Mouse (Mus musculus): ENCODE measurements around the gene Pelp1. TPM values are rescaled to one million over a fixed set of nuclear protein-coding genes. Genes with fewer than 3 reads are reported as not detected.
"Not testable (repeated sequence)": the region's sequence is repeated elsewhere in the genome, so short reads cannot be mapped to it uniquely, and the experiment has no call there.

Gene Pelp1
- polyA plus RNA-seq, 1 experiment from 2014 or later, result 40.3 TPM

DNA sequence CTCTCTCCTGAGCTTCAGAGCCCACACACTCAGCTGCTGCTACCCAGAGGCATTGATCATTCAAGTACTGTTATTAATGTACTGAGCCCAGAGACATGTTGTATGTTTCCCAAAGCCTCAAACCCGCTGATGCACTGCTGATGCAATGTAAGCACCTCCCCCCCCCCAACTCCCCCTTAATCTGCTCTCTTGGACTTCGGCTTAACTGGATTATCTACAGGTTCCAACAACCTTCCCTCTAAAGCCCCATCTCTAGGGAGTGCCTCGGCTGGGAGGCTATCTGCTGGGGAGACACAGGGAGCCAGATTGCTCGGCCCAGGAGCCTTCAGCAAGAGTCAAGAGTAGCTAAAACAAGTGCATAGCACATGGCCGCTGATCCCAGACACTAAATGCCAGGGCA, 22.4 kb downstream of the Pelp1 start:
- Histone ChIP-seq H3K9ac (replicated peaks; ENCODE audit: low read length) (no peak overlapping the region), H3K4me1 (ENCODE audit: insufficient read depth, low read length) (peaks cover 8% of the 10 kb centered on the region; the same call in 1 of the 2 replicates), H3K36me3 (ENCODE audit: insufficient read depth, low read length) (peaks cover 13% of the 10 kb centered on the region; the same call in 1 of the 2 replicates), H3K4me2 (replicated peaks; ENCODE audit: low read depth, low read length) (no peak overlapping the region), H3K9me3 (ENCODE audit: low read length) (no peaks in the 10 kb centered on the region), H3K4me3 (ENCODE audit: low read length) (no peak overlapping the region), H3K27ac (ENCODE audit: low read length) (no peak overlapping the region), H3K27me3 (ENCODE audit: insufficient read depth, low read length) (no peaks in the 10 kb centered on the region)
- 58% methylated on average over 5 of the region's 5 CpGs for WGBS
- ATAC-seq (ENCODE audit: low FRiP score, low TSS enrichment), result no peak

DNA sequence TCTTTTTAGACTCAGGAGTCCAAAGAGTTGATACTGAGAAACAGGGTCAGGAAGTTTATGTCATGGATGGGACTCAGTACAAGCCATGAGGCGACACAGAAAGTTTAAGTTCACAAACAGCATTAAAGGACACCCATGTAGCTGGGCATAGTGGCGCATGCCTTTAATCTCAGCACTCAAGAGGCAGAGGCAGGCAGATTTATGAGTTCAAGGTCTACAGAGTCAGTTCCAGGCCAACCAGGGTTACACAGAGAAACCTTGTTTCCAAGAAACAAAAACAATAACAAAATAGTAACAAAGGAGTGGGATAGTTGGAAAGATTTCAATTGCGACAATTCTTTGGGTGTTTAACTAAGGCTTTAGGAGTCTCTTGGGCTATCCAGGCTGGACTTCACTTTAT, 25.7 kb downstream of the Pelp1 start:
- Histone ChIP-seq H3K9ac (replicated peaks; ENCODE audit: low read length) (no peak overlapping the region), H3K36me3 (ENCODE audit: insufficient read depth, low read length) (0 out of 2 replicates have a peak, but pooled peaks cover 3% of the 10 kb centered on the region), H3K9me3 (ENCODE audit: low read length) (no peaks in the 10 kb centered on the region), H3K4me2 (replicated peaks; ENCODE audit: low read depth, low read length) (no peak overlapping the region), H3K27ac (ENCODE audit: low read length) (no peak overlapping the region), H3K4me3 (ENCODE audit: low read length) (no peak overlapping the region), H3K27me3 (ENCODE audit: insufficient read depth, low read length) (no peaks in the 10 kb centered on the region), H3K4me1 (ENCODE audit: insufficient read depth, low read length) (peaks cover 8% of the 10 kb centered on the region; the same call in 1 of the 2 replicates)
- no peak; the same call in 1 of the 2 replicates for ATAC-seq (ENCODE audit: low FRiP score, low TSS enrichment)
- WGBS, result 34% methylated on average over 3 of the region's 3 CpGs

GRCm38 (mm10) chr11:70381330-70381729, 28.5 kb downstream of the Pelp1 start:
- 45% methylated on average over 2 of the region's 2 CpGs for WGBS
- Histone ChIP-seq H3K36me3 (ENCODE audit: insufficient read depth, low read length) (0 out of 2 replicates have a peak, but pooled peaks cover 3% of the 10 kb centered on the region), H3K9ac (replicated peaks; ENCODE audit: low read length) (no peak overlapping the region), H3K4me1 (ENCODE audit: insufficient read depth, low read length) (0 out of 2 replicates have a peak, but pooled peaks cover 3% of the 10 kb centered on the region), H3K27ac (ENCODE audit: low read length) (no peak overlapping the region), H3K27me3 (ENCODE audit: insufficient read depth, low read length) (no peaks in the 10 kb centered on the region), H3K4me3 (ENCODE audit: low read length) (no peak overlapping the region), H3K9me3 (ENCODE audit: low read length) (no peaks in the 10 kb centered on the region), H3K4me2 (replicated peaks; ENCODE audit: low read depth, low read length) (no peak overlapping the region)
- ATAC-seq (ENCODE audit: low FRiP score, low TSS enrichment), result no peak

- WGBS, result 65% methylated on average over 1 of the region's 1 CpGs
- H3K36me3 ChIP-seq (ENCODE audit: insufficient read depth, low read length), result 0 out of 2 replicates have a peak, but pooled peaks cover 2% of the 10 kb centered on the region
- H3K4me2 ChIP-seq (replicated peaks; ENCODE audit: low read depth, low read length), result no peak overlapping the region
- no peaks in the 10 kb centered on the region for H3K27me3 ChIP-seq (ENCODE audit: insufficient read depth, low read length)
- ATAC-seq (ENCODE audit: low FRiP score, low TSS enrichment), result no peak
- no peak overlapping the region for H3K9ac ChIP-seq (replicated peaks; ENCODE audit: low read length)
- no peak overlapping the region for H3K4me3 ChIP-seq (ENCODE audit: low read length)
- H3K27ac ChIP-seq (ENCODE audit: low read length), result no peak overlapping the region
- no peaks in the 10 kb centered on the region for H3K9me3 ChIP-seq (ENCODE audit: low read length)
- H3K4me1 ChIP-seq (ENCODE audit: insufficient read depth, low read length), result 0 out of 2 replicates have a peak, but pooled peaks cover 3% of the 10 kb centered on the region
Observed at GRCm38 (mm10) chr11:70380478-70381005, 29.3 kb downstream of the Pelp1 start.

GRCm38 (mm10) chr11:70376054-70376453, 33.8 kb downstream of the Pelp1 start:
- no peaks in the 10 kb centered on the region for H3K4me1 ChIP-seq (ENCODE audit: insufficient read depth, low read length)
- no peak overlapping the region for H3K9ac ChIP-seq (replicated peaks; ENCODE audit: low read length)
- H3K9me3 ChIP-seq (ENCODE audit: low read length), result no peaks in the 10 kb centered on the region
- no peak overlapping the region for H3K27ac ChIP-seq (ENCODE audit: low read length)
- H3K36me3 ChIP-seq (ENCODE audit: insufficient read depth, low read length), result no peaks in the 10 kb centered on the region
- H3K4me3 ChIP-seq (ENCODE audit: low read length), result no peak overlapping the region
- ATAC-seq (ENCODE audit: low FRiP score, low TSS enrichment), result no peak
- H3K27me3 ChIP-seq (ENCODE audit: insufficient read depth, low read length), result no peaks in the 10 kb centered on the region
- H3K4me2 ChIP-seq (replicated peaks; ENCODE audit: low read depth, low read length), result no peak overlapping the region
- 57% methylated on average over 6 of the region's 6 CpGs for WGBS

DNA sequence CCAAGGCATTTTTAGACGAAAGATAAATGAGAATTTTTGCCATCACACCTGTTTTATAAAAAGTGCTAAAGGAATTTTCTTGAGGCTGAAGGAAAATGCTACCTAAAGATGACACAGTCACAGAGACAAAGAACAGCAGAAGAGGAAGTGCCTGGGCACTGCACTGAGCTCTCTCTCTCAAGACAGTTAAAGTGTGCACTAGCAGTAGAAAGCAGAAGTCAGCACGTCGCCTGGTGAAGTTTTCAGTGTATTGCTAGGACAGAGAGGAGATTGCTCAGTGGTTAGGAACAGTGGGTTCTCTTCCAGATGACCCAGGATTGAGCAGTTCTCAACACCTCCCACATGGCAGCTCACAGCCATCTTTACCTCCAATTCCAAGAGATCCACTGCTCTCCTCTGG, 35.5 kb downstream of the Pelp1 start:
- ATAC-seq (ENCODE audit: low FRiP score, low TSS enrichment), result no peak
- Histone ChIP-seq H3K9me3 (ENCODE audit: low read length) (no peaks in the 10 kb centered on the region), H3K4me1 (ENCODE audit: insufficient read depth, low read length) (no peaks in the 10 kb centered on the region), H3K4me3 (ENCODE audit: low read length) (no peak overlapping the region), H3K4me2 (replicated peaks; ENCODE audit: low read depth, low read length) (no peak overlapping the region), H3K9ac (replicated peaks; ENCODE audit: low read length) (no peak overlapping the region), H3K27ac (ENCODE audit: low read length) (no peak overlapping the region), H3K27me3 (ENCODE audit: insufficient read depth, low read length) (no peaks in the 10 kb centered on the region), H3K36me3 (ENCODE audit: insufficient read depth, low read length) (no peaks in the 10 kb centered on the region)
- 69% methylated on average over 3 of the region's 3 CpGs for WGBS

GRCm38 (mm10) chr11:70372849-70373557, 36.8 kb downstream of the Pelp1 start:
- H3K4me1 ChIP-seq (ENCODE audit: insufficient read depth, low read length), result no peaks in the 10 kb centered on the region
- H3K36me3 ChIP-seq (ENCODE audit: insufficient read depth, low read length), result no peaks in the 10 kb centered on the region
- H3K4me3 ChIP-seq (ENCODE audit: low read length), result no peak overlapping the region
- H3K27ac ChIP-seq (ENCODE audit: low read length), result no peak overlapping the region
- H3K9ac ChIP-seq (replicated peaks; ENCODE audit: low read length), result no peak overlapping the region
- ATAC-seq (ENCODE audit: low FRiP score, low TSS enrichment), result 0 out of 2 replicates have a peak, but pooled peaks have one; percentile 35
- no peaks in the 10 kb centered on the region for H3K9me3 ChIP-seq (ENCODE audit: low read length)
- H3K4me2 ChIP-seq (replicated peaks; ENCODE audit: low read depth, low read length), result no peak overlapping the region
- WGBS, result 51% methylated on average over 7 of the region's 7 CpGs
- no peaks in the 10 kb centered on the region for H3K27me3 ChIP-seq (ENCODE audit: insufficient read depth, low read length)

DNA sequence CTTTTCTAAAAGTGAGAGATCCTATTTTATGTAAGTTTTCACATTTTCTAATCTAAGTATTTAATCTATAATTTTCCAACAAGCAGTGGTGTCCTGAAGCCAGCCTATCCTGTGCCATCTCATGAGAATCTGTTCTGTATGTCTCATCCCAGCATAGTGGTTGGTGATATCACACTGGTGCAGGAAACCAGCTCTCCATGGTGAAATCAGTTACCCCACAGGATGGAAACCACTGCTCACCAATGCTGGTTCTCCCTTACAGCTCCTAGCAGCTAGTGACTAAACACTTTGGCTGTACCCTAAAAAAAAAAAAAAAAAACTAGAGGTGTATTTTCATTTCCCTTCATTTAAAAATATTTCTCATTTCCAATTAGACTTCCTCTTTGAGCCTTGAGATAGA, 37.4 kb downstream of the Pelp1 start:
- H3K27me3 ChIP-seq (ENCODE audit: insufficient read depth, low read length), result no peaks in the 10 kb centered on the region
- no peak overlapping the region for H3K9ac ChIP-seq (replicated peaks; ENCODE audit: low read length)
- no peak overlapping the region for H3K4me3 ChIP-seq (ENCODE audit: low read length)
- H3K9me3 ChIP-seq (ENCODE audit: low read length), result no peaks in the 10 kb centered on the region
- ATAC-seq (ENCODE audit: low FRiP score, low TSS enrichment), result no peak
- H3K4me1 ChIP-seq (ENCODE audit: insufficient read depth, low read length), result no peaks in the 10 kb centered on the region
- H3K27ac ChIP-seq (ENCODE audit: low read length), result no peak overlapping the region
- H3K36me3 ChIP-seq (ENCODE audit: insufficient read depth, low read length), result no peaks in the 10 kb centered on the region
- no peak overlapping the region for H3K4me2 ChIP-seq (replicated peaks; ENCODE audit: low read depth, low read length)

DNA sequence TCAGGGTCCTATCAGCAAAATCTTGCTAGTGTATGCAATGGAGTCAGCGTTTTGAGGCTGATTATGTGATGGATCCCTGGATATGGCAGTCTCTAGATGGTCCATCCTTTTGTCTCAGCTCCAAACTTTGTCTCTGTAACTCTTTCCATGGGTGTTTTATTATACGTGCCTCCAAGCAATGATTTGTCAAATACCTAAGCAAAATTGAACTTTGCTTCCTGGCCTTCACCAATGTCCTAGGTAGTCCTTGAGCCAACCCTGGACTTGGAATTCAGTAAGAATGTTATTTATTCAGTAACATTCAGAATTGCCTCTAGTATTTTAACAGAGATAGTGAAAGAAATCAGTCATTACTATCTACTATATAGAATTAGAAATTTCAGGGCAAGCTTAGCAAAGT, 41.2 kb downstream of the Pelp1 start:
- H3K4me2 ChIP-seq (replicated peaks; ENCODE audit: low read depth, low read length); ATAC-seq (ENCODE audit: low FRiP score, low TSS enrichment); H3K9me3 ChIP-seq (ENCODE audit: low read length); H3K4me1 ChIP-seq (ENCODE audit: insufficient read depth, low read length); H3K36me3 ChIP-seq (ENCODE audit: insufficient read depth, low read length); H3K9ac ChIP-seq (replicated peaks; ENCODE audit: low read length); H3K27me3 ChIP-seq (ENCODE audit: insufficient read depth, low read length); H3K4me3 ChIP-seq (ENCODE audit: low read length); H3K27ac ChIP-seq (ENCODE audit: low read length): not testable (repeated sequence)
- 70% methylated on average over 2 of the region's 2 CpGs for WGBS

DNA sequence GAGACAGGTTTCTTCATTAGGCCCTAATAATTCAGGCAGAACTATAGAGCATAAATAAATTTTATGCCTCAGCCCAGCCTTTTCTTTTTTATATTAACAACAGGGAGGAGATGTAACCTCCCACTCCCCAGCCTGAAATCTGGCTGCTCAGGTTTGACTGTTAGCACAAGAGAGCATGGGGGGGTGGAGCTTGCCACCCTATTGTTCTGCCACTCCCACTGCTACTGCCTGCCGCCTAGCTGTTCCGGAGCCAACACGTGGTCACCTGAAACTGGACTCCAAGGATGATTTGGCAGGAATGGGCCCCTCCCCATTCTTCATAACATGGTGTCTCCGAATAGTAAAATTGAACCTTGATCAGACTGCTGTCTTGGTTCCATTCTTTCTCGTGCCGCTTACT, 42.1 kb downstream of the Pelp1 start:
- not testable (repeated sequence) for H3K27me3 ChIP-seq (ENCODE audit: insufficient read depth, low read length); ATAC-seq (ENCODE audit: low FRiP score, low TSS enrichment); H3K4me1 ChIP-seq (ENCODE audit: insufficient read depth, low read length); H3K36me3 ChIP-seq (ENCODE audit: insufficient read depth, low read length); H3K9me3 ChIP-seq (ENCODE audit: low read length); H3K4me3 ChIP-seq (ENCODE audit: low read length); H3K9ac ChIP-seq (replicated peaks; ENCODE audit: low read length); H3K27ac ChIP-seq (ENCODE audit: low read length); H3K4me2 ChIP-seq (replicated peaks; ENCODE audit: low read depth, low read length)
- 74% methylated on average over 6 of the region's 6 CpGs for WGBS

Measured in kidney, embryonic 16.5 days (tissue).